In the genomic region with DNA sequence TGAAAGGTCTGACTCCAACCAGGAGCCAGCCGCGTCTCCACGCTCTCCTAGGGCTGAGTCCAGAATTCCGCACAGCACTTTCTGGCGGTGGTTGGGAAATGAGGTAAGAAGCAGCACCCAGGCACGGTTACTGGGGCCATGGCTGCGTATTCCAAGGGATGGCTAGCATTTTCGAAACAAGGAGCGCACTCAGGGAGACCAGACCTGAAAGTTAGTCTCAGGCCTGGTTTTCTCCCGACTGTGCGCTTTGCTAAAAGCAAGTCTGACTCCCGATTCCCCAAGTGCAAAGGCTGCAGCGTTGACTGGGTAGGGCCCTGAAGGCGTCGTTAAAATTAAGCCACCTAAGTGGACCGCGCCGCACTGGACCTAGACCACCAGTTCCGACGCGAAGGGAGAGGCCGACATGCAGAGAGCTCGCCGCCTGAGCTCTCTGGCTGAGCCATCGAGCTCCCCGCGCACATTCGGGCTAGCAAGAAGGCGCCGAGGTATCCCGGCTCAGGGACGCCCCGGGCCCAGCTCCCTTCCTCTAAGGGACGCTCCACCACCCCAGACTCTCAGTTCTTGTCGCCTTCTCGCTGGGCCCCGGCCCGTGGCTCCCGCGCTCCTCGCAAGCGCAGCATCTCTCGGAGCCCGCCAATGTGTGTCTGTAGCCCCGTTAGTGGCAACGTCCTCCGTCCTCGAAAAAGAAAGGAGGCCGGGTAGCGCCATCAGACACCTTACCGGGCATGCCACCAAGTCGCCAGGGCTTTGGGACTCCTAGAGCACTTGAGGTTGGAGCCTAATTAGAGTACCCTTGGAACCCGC, we compare ENCODE assay signal across 7 mouse cellular contexts. TPM values are rescaled to one million over a fixed set of nuclear protein-coding genes. Genes with fewer than 3 reads are reported as not detected.
A peak's percentile ranks its signal among the peaks of the same experiment; 100 is the strongest.
DNase-seq lines count a peak whose midpoint lies in the region; ATAC-seq and TF ChIP-seq lines count a peak whose summit lies in the region.

No protein-coding gene starts in this region.

- peak overlapping the region; percentile 88 for H3K4me2 ChIP-seq in embryonic facial prominence, embryonic 11.5 days (ENCODE audit: low read depth, low read length)
- peak overlapping the region; percentile 96 for H3K4me2 ChIP-seq in heart, postnatal 0 days (ENCODE audit: low read depth, low read length)
- peak overlapping the region; percentile 89 for H3K4me2 ChIP-seq in stomach, embryonic 16.5 days (ENCODE audit: low read depth, low read length)

- peak overlapping the region; percentile 93 for H3K4me3 ChIP-seq in embryonic facial prominence, embryonic 11.5 days (ENCODE audit: low read depth, low read length)
- H3K4me3 ChIP-seq in heart, postnatal 0 days (ENCODE audit: low read depth, low read length) = peak overlapping the region; percentile 79
- H3K4me3 ChIP-seq in midbrain, embryonic 10.5 days = peak overlapping the region; percentile 93
- peak overlapping the region; percentile 90 for H3K4me3 ChIP-seq in stomach, embryonic 16.5 days (replicated peaks; ENCODE audit: low read length)

- H3K9ac ChIP-seq in embryonic facial prominence, embryonic 11.5 days (replicated peaks; ENCODE audit: low read length) = peak overlapping the region; percentile 95
- H3K9ac ChIP-seq in heart, postnatal 0 days (replicated peaks; ENCODE audit: low read depth, low read length) = peak overlapping the region; percentile 76
- peak overlapping the region; percentile 92 for H3K9ac ChIP-seq in stomach, embryonic 16.5 days (ENCODE audit: low read length)

- H3K4me1 ChIP-seq in embryonic facial prominence, embryonic 11.5 days (ENCODE audit: control insufficient read depth, insufficient read depth, low read length) = no peaks in the 10 kb centered on the region
- no peaks in the 10 kb centered on the region for H3K4me1 ChIP-seq in heart, postnatal 0 days (ENCODE audit: control insufficient read depth, insufficient read depth)
- H3K4me1 ChIP-seq in midbrain, embryonic 10.5 days = peaks cover 59% of the 10 kb centered on the region
- H3K4me1 ChIP-seq in stomach, embryonic 16.5 days (ENCODE audit: control insufficient read depth, insufficient read depth, low read length) = peaks cover 13% of the 10 kb centered on the region

- DNase-seq in 3134 (ENCODE audit: extremely low read depth, insufficient read length, low spot score) = peak; percentile 78
- DNase-seq in B cell, adult 2 months = peak; percentile 27 to 41
- peak; percentile 51 for DNase-seq in embryonic facial prominence, embryonic 11.5 days (ENCODE audit: low spot score)
- no peak for DNase-seq in heart, postnatal 0 days (ENCODE audit: low spot score)
- DNase-seq in kidney, postnatal 4 days = peak; percentile 59 to 73
- peak; percentile 62 for DNase-seq in midbrain, embryonic 10.5 days (ENCODE audit: low spot score)

- H3K27ac ChIP-seq in embryonic facial prominence, embryonic 11.5 days (replicated peaks; ENCODE audit: low read depth, low read length) = peak overlapping the region; percentile 84
- H3K27ac ChIP-seq in heart, postnatal 0 days (ENCODE audit: low read depth) = peak overlapping the region; percentile 72
- H3K27ac ChIP-seq in midbrain, embryonic 10.5 days (replicated peaks) = peak overlapping the region; percentile 92
- peak overlapping the region; percentile 61 for H3K27ac ChIP-seq in stomach, embryonic 16.5 days (ENCODE audit: low read length)

- no peaks in the 10 kb centered on the region for H3K9me3 ChIP-seq in embryonic facial prominence, embryonic 11.5 days (replicated peaks; ENCODE audit: control insufficient read depth, low read length)
- no peaks in the 10 kb centered on the region for H3K9me3 ChIP-seq in heart, postnatal 0 days (replicated peaks; ENCODE audit: control insufficient read depth, low read length)
- H3K9me3 ChIP-seq in midbrain, embryonic 10.5 days (replicated peaks) = no peaks in the 10 kb centered on the region
- H3K9me3 ChIP-seq in stomach, embryonic 16.5 days (replicated peaks; ENCODE audit: control insufficient read depth, low read length) = no peaks in the 10 kb centered on the region

- WGBS in embryonic facial prominence, embryonic 11.5 days = under 1% methylated on average over 53 of the region's 53 CpGs
- under 1% methylated on average over 53 of the region's 53 CpGs for WGBS in heart, postnatal 0 days
- under 1% methylated on average over 53 of the region's 53 CpGs for whole genome bisulfite sequencing in midbrain, embryonic 10.5 days
- 1% methylated on average over 53 of the region's 53 CpGs for WGBS in stomach, embryonic 16.5 days

- no peak for ATAC-seq in embryonic facial prominence, embryonic 11.5 days (replicated peaks; ENCODE audit: insufficient number of reproducible peaks, low FRiP score, low TSS enrichment, low read depth)
- ATAC-seq in heart, postnatal 0 days (ENCODE audit: insufficient read depth, low read depth) = no peak
- ATAC-seq in stomach, embryonic 16.5 days (ENCODE audit: insufficient read depth, low FRiP score) = no peak

- no peak for TF ChIP-seq EP300 in heart, postnatal 0 days (IDR thresholded peaks at IDR 0.05; ENCODE audit: low read depth)

- no peaks in the 10 kb centered on the region for H3K27me3 ChIP-seq in embryonic facial prominence, embryonic 11.5 days (ENCODE audit: control insufficient read depth, insufficient read depth, low read length)
- H3K27me3 ChIP-seq in heart, postnatal 0 days (ENCODE audit: control insufficient read depth, insufficient read depth, low read length) = no peaks in the 10 kb centered on the region
- peaks cover 19% of the 10 kb centered on the region; the same call in 1 of the 2 replicates for H3K27me3 ChIP-seq in midbrain, embryonic 10.5 days (ENCODE audit: low read depth, poor library complexity, severe bottlenecking)
- H3K27me3 ChIP-seq in stomach, embryonic 16.5 days (ENCODE audit: control insufficient read depth, insufficient read depth, low read length) = no peaks in the 10 kb centered on the region

- H3K36me3 ChIP-seq in embryonic facial prominence, embryonic 11.5 days (replicated peaks; ENCODE audit: control insufficient read depth, insufficient read depth, low read depth, low read length) = no peaks in the 10 kb centered on the region
- H3K36me3 ChIP-seq in heart, postnatal 0 days (replicated peaks; ENCODE audit: control insufficient read depth, insufficient read depth, low read length) = 0 out of 2 replicates have a peak, but pooled peaks cover 6% of the 10 kb centered on the region
- H3K36me3 ChIP-seq in midbrain, embryonic 10.5 days = peaks cover 5% of the 10 kb centered on the region
- H3K36me3 ChIP-seq in stomach, embryonic 16.5 days (ENCODE audit: control insufficient read depth, insufficient read depth, low read length) = no peaks in the 10 kb centered on the region

- no peak for TF ChIP-seq CTCF in heart, postnatal 0 days (IDR thresholded peaks at IDR 0.05; ENCODE audit: low read depth)

RNA-seq across cellular contexts. Expression of a gene that starts 1.3 kb away (rescaled TPM):
- 38.9 and 39.1 TPM in 2 replicates for polyA plus RNA-seq in embryonic facial prominence, embryonic 11.5 days (2014; fragmentation: Nextera tagmentation; extraction: Ambion mirVana)
- total RNA-seq in heart, postnatal 0 days (2014; rRNA removed; ENCODE audit: low replicate concordance) = 13.8 and 16.9 TPM in 2 replicates
- 6.2 and 6.8 TPM in 2 replicates for polyA plus RNA-seq in heart, postnatal 0 days (2015; fragmentation: Nextera tagmentation; extraction: Ambion mirVana)
- 14.7 and 15.8 TPM in 2 replicates for polyA plus RNA-seq in midbrain, embryonic 10.5 days (2016; fragmentation: Nextera tagmentation; extraction: Ambion mirVana)
- polyA plus RNA-seq in stomach, embryonic 16.5 days (2015; fragmentation: Nextera tagmentation; extraction: Ambion mirVana) = 8.4 and 8.7 TPM in 2 replicates

RNA-seq across cellular contexts. Expression of a gene that starts 30.6 kb away (rescaled TPM):
- 148 and 156 TPM in 2 replicates for polyA plus RNA-seq in embryonic facial prominence, embryonic 11.5 days (2014; fragmentation: Nextera tagmentation; extraction: Ambion mirVana)
- total RNA-seq in heart, postnatal 0 days (2014; rRNA removed; ENCODE audit: low replicate concordance) = 35.7 and 38.6 TPM in 2 replicates
- polyA plus RNA-seq in heart, postnatal 0 days (2015; fragmentation: Nextera tagmentation; extraction: Ambion mirVana) = 62.6 and 68.0 TPM in 2 replicates
- polyA plus RNA-seq in midbrain, embryonic 10.5 days (2016; fragmentation: Nextera tagmentation; extraction: Ambion mirVana) = 142 and 159 TPM in 2 replicates
- polyA plus RNA-seq in stomach, embryonic 16.5 days (2015; fragmentation: Nextera tagmentation; extraction: Ambion mirVana) = 94.6 and 100 TPM in 2 replicates
